Mouse (Mus musculus): ENCODE measurements around the gene Olfr669.
"Not testable (repeated sequence)": the region's sequence is repeated elsewhere in the genome, so short reads cannot be mapped to it uniquely, and the experiment has no call there.

Olfr669 gene

GRCm38 (mm10) chr7:104933940-104934339 is at the start of gene Olfr669:
Olfr669 (plus strand) TSS chr7:104934240.
- DNase-seq (ENCODE audit: low read depth): no peak

DNA sequence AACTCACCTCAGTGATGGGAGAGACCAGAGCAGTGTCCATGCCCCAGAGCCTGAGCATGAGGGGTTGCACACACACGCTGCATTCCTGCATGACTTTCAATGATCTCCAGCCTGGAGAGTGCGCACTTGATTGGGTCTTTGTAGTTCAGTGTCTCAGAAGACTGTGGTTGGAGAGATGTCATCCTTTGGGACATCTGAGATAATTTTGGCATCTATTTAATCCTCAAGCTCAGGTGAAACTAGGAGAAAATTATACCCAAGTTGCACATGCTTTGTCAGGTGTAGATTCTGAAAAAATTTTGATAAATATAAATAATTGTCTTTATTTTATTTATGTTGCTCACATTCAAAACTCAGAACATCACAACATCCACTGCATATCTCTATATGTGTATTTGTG is 38.2 kb upstream of the Olfr669 start, which contains the start of gene Olfr666:
Olfr666 (minus strand) TSS at position 101 of the 400 bp plus-strand sequence.
- no peak for DNase-seq (ENCODE audit: low read depth)

DNA sequence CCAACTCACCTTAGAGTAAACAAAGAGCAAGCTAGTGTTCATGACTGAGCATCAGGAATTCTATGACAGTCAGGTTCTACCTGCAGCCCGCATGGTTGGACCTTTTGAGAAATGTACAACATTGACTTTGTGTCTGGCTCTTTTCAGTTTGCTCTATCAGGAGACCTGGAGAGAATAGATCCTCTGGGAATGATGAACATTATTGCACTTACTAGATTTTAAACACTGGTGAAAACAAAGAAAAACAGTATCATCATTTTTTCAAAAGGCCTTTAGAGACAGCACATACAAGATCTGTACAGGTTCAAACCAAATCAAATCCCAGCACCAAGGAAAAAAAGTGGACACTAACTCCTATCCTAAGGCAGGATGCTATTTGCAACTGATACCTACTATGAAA is 12.7 kb upstream of the Olfr669 start, which contains the start of gene Olfr667:
Olfr667 (minus strand) TSS at position 101 of the 400 bp plus-strand sequence.
- no peak for DNase-seq (ENCODE audit: low read depth)

- no peak for DNase-seq (ENCODE audit: low read depth)
Measured at GRCm38 (mm10) chr7:104927957-104928356, 6.1 kb upstream of the Olfr669 start, which contains the start of gene Olfr668. Olfr668 (minus strand) TSS chr7:104928057.

GRCm38 (mm10) chr7:104950234-104950633 is 16.2 kb downstream of the Olfr669 start:
- DNase-seq (ENCODE audit: low read depth): not testable (repeated sequence)

- DNase-seq (ENCODE audit: low read depth): no peak
Measured at GRCm38 (mm10) chr7:104962520-104962919, 28.5 kb downstream of the Olfr669 start, which contains the start of gene Olfr670. Olfr670 (minus strand) TSS chr7:104962620.

- not testable (repeated sequence) for DNase-seq (ENCODE audit: low read depth)
Measured at GRCm38 (mm10) chr7:104972507-104972906, 38.5 kb downstream of the Olfr669 start.

- no peak for DNase-seq (ENCODE audit: low read depth)
Measured at GRCm38 (mm10) chr7:104979026-104979425, 45.0 kb downstream of the Olfr669 start, which contains the start of gene Olfr671. Olfr671 (minus strand) TSS chr7:104979126.
